Mouse (Mus musculus) retina, embryonic 14.5 days (tissue): ENCODE results near the gene Irf7.

ENCODE experiments used
- DNase-seq: peaks from one replicate; pipeline ENCODE4 v3.0.0-alpha.2; 2015; ENCODE audit warnings: low spot score

The Irf7 gene

GRCm38 (mm10) chr7:141219558-141220099, 46.7 kb downstream of the Irf7 start:
- DNase-seq = no peak

GRCm38 (mm10) chr7:141218557-141219133, 47.6 kb downstream of the Irf7 start:
- no peak for DNase-seq

- DNase-seq = no peak
These were observed 48.1 kb downstream of the Irf7 start for GRCm38 (mm10) chr7:141218141-141218540.

- no peak for DNase-seq
These were observed 48.8 kb downstream of the Irf7 start for GRCm38 (mm10) chr7:141217343-141218013.

GRCm38 (mm10) chr7:141216894-141217293, 49.4 kb downstream of the Irf7 start:
- no peak for DNase-seq

GRCm38 (mm10) chr7:141215880-141216733, 50.2 kb downstream of the Irf7 start:
- no peak for DNase-seq

- peak; percentile 94 for DNase-seq
These were observed 51.0 kb downstream of the Irf7 start, which contains the start of gene Rassf7 for GRCm38 (mm10) chr7:141215101-141215879. Gene Rassf7 (plus strand): TSS chr7:141215860.

- no peak for DNase-seq
These were observed 52.0 kb downstream of the Irf7 start for GRCm38 (mm10) chr7:141214310-141214709.

- DNase-seq = no peak
These were observed 52.6 kb downstream of the Irf7 start, which contains the start of gene Lmntd2 for GRCm38 (mm10) chr7:141213605-141214235. Gene Lmntd2 (minus strand): TSS chr7:141214080.

- no peak for DNase-seq
These were observed 53.1 kb downstream of the Irf7 start for GRCm38 (mm10) chr7:141213133-141213532.
